Mouse (Mus musculus) gastrocnemius, postnatal 14 days (tissue): ENCODE measurements at regions not wholly inside any gene's neighbourhood (a gene's known extent, or its start where the extent isn't known, plus 50 kb on each side); places are given as distances from the start of the nearest gene placed in this dataset.

Source experiments
- DNase-seq: peaks from one replicate; pipeline ENCODE4 v3.0.0; 2021; ENCODE audit warnings: mixed read lengths
- intact Hi-C: fragments of 180-260 bp; cut with DNase I; formaldehyde crosslinking; loops from one replicate; pipeline ENCODE4 v1.15.1; 2025; ENCODE audit warnings: low total_unique reads

DNA sequence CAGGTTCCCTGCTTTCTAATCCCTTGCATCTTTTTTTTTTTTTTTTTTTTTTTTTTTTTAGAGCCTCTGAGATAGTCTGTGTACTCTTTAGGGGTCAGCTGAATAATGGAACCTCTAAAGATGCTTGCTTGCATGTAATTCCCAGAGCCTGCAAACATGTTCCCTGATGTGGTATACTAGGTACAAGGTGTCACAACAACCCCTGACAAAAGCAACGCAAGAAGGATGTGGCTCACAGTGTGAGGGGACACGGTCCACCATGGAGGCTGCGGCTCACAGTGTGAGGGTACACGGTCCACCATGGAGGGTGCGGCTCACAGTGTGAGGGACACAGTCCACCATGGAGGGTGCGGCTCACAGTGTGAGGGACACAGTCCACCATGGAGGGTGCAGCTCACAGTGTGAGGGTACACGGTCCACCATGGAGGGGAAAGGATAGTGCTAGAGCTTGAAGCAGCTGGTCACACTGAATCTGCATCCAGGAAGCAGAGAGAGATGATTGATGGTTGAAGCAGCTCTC lies 157.7 kb downstream of the Rab11fip4 start:
- intact Hi-C loops: loop anchor here (5.0 kb wide), 1 partner anchor 34 kb away; no protein-coding TSS in a partner anchor
- DNase-seq: no peak

DNA sequence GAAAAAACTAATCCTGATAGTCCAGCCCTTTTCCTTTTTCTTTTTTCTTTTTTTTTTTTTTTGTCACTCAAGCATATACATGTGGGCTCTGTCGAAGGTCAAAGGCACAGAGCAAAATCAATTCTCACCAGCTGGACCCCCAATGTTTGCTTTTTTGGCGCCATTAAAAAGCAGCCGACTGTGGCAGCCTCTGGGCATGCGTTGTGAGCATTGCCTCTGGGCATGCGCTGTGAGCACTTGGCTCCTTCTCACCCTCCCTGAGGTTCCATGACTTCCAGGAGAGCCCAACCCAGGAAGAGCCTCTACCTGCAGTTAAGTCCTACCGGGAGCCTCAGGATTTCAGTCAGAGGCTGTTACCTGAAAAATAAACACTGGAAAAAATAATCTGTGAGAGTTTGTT lies 156.8 kb downstream of the Rab11fip4 start:
- intact Hi-C loops: loop anchor here (5.0 kb wide), 1 partner anchor 34 kb away; no protein-coding TSS in a partner anchor
- DNase-seq: no peak
